Mouse (Mus musculus): ENCODE data around the gene Hmox1. TPM values are rescaled to one million over a fixed set of nuclear protein-coding genes. Genes with fewer than 3 reads are reported as not detected.

Gene Hmox1
- 22.9 and 29.2 TPM in 2 replicates for total RNA-seq (2014; rRNA removed; ENCODE audit: low replicate concordance)
- polyA plus RNA-seq (2015; fragmentation: Nextera tagmentation; extraction: Ambion mirVana), result 12.2 and 13.6 TPM in 2 replicates

- no peaks in the 10 kb centered on the region for H3K9me3 ChIP-seq (replicated peaks; ENCODE audit: control insufficient read depth, low read length)
- H3K27ac ChIP-seq (ENCODE audit: low read depth), result no peak within 1 kb of the TSS
- peak within 1 kb of the TSS; percentile 70 for H3K4me3 ChIP-seq (ENCODE audit: low read depth, low read length)
- TF ChIP-seq EP300 (IDR thresholded peaks at IDR 0.05; ENCODE audit: low read depth) (no peak), CTCF (IDR thresholded peaks at IDR 0.05; ENCODE audit: low read depth) (no peak)
- peak within 1 kb of the TSS; percentile 63 for H3K9ac ChIP-seq (replicated peaks; ENCODE audit: low read depth, low read length)
- H3K4me2 ChIP-seq (ENCODE audit: low read depth, low read length), result peak within 1 kb of the TSS; percentile 72
- peak; percentile 90 for ATAC-seq (ENCODE audit: insufficient read depth, low read depth)
- peaks cover 11% of the 10 kb centered on the region for H3K4me1 ChIP-seq (ENCODE audit: control insufficient read depth, insufficient read depth)
- no peaks in the 10 kb centered on the region for H3K27me3 ChIP-seq (ENCODE audit: control insufficient read depth, insufficient read depth, low read length)
- WGBS, result 1% methylated on average over 36 of the region's 36 CpGs
- 0 out of 2 replicates have a peak, but pooled peaks cover 8% of the 10 kb centered on the region for H3K36me3 ChIP-seq (replicated peaks; ENCODE audit: control insufficient read depth, insufficient read depth, low read length)
- DNase-seq (ENCODE audit: low spot score), result peak; percentile 91
These were observed at the start of gene Hmox1 for GRCm38 (mm10) chr8:75093399-75094156. Hmox1 (plus strand) TSS chr8:75093621.

GRCm38 (mm10) chr8:75046303-75046702, 47.1 kb upstream of the Hmox1 start:
- no peak overlapping the region for H3K9ac ChIP-seq (replicated peaks; ENCODE audit: low read depth, low read length)
- H3K4me1 ChIP-seq (ENCODE audit: control insufficient read depth, insufficient read depth), result peaks cover 23% of the 10 kb centered on the region; the same call in 1 of the 2 replicates
- no peak overlapping the region for H3K4me3 ChIP-seq (ENCODE audit: low read depth, low read length)
- H3K9me3 ChIP-seq (replicated peaks; ENCODE audit: control insufficient read depth, low read length), result no peaks in the 10 kb centered on the region
- TF ChIP-seq EP300 (IDR thresholded peaks at IDR 0.05; ENCODE audit: low read depth) (no peak), CTCF (IDR thresholded peaks at IDR 0.05; ENCODE audit: low read depth) (no peak)
- no peak for DNase-seq (ENCODE audit: low spot score)
- no peak overlapping the region for H3K4me2 ChIP-seq (ENCODE audit: low read depth, low read length)
- H3K27ac ChIP-seq (ENCODE audit: low read depth), result peak overlapping the region; percentile 58
- peaks cover 6% of the 10 kb centered on the region; the same call in 1 of the 2 replicates for H3K36me3 ChIP-seq (replicated peaks; ENCODE audit: control insufficient read depth, insufficient read depth, low read length)
- 48% methylated on average over 1 of the region's 1 CpGs for WGBS
- no peaks in the 10 kb centered on the region for H3K27me3 ChIP-seq (ENCODE audit: control insufficient read depth, insufficient read depth, low read length)
- peak; percentile 72 for ATAC-seq (ENCODE audit: insufficient read depth, low read depth)

GRCm38 (mm10) chr8:75047784-75048183, 45.6 kb upstream of the Hmox1 start:
- Histone ChIP-seq H3K4me3 (ENCODE audit: low read depth, low read length) (no peak overlapping the region), H3K27me3 (ENCODE audit: control insufficient read depth, insufficient read depth, low read length) (no peaks in the 10 kb centered on the region), H3K9me3 (replicated peaks; ENCODE audit: control insufficient read depth, low read length) (no peaks in the 10 kb centered on the region), H3K9ac (replicated peaks; ENCODE audit: low read depth, low read length) (no peak overlapping the region), H3K36me3 (replicated peaks; ENCODE audit: control insufficient read depth, insufficient read depth, low read length) (peaks cover 10% of the 10 kb centered on the region), H3K4me2 (ENCODE audit: low read depth, low read length) (no peak overlapping the region), H3K4me1 (ENCODE audit: control insufficient read depth, insufficient read depth) (peaks cover 15% of the 10 kb centered on the region; the same call in 1 of the 2 replicates), H3K27ac (ENCODE audit: low read depth) (no peak overlapping the region)
- WGBS, result 88% methylated on average over 3 of the region's 3 CpGs
- no peak for TF ChIP-seq CTCF (IDR thresholded peaks at IDR 0.05; ENCODE audit: low read depth)
- TF ChIP-seq EP300 (IDR thresholded peaks at IDR 0.05; ENCODE audit: low read depth), result no peak
- ATAC-seq (ENCODE audit: insufficient read depth, low read depth), result no peak
- no peak for DNase-seq (ENCODE audit: low spot score)

GRCm38 (mm10) chr8:75053342-75053741, 40.1 kb upstream of the Hmox1 start:
- H3K4me3 ChIP-seq (ENCODE audit: low read depth, low read length), result no peak overlapping the region
- no peaks in the 10 kb centered on the region for H3K4me1 ChIP-seq (ENCODE audit: control insufficient read depth, insufficient read depth)
- no peak for DNase-seq (ENCODE audit: low spot score)
- H3K36me3 ChIP-seq (replicated peaks; ENCODE audit: control insufficient read depth, insufficient read depth, low read length), result peaks cover 54% of the 10 kb centered on the region
- no peak overlapping the region for H3K4me2 ChIP-seq (ENCODE audit: low read depth, low read length)
- no peaks in the 10 kb centered on the region for H3K9me3 ChIP-seq (replicated peaks; ENCODE audit: control insufficient read depth, low read length)
- no peak overlapping the region for H3K27ac ChIP-seq (ENCODE audit: low read depth)
- TF ChIP-seq CTCF (IDR thresholded peaks at IDR 0.05; ENCODE audit: low read depth) (no peak), EP300 (IDR thresholded peaks at IDR 0.05; ENCODE audit: low read depth) (no peak)
- no peak for ATAC-seq (ENCODE audit: insufficient read depth, low read depth)
- H3K9ac ChIP-seq (replicated peaks; ENCODE audit: low read depth, low read length), result no peak overlapping the region
- H3K27me3 ChIP-seq (ENCODE audit: control insufficient read depth, insufficient read depth, low read length), result no peaks in the 10 kb centered on the region
- WGBS, result 88% methylated on average over 4 of the region's 4 CpGs

GRCm38 (mm10) chr8:75055673-75056072, 37.7 kb upstream of the Hmox1 start:
- no peak for DNase-seq (ENCODE audit: low spot score)
- Histone ChIP-seq H3K36me3 (replicated peaks; ENCODE audit: control insufficient read depth, insufficient read depth, low read length) (peaks cover 71% of the 10 kb centered on the region), H3K9me3 (replicated peaks; ENCODE audit: control insufficient read depth, low read length) (no peaks in the 10 kb centered on the region), H3K27ac (ENCODE audit: low read depth) (no peak overlapping the region), H3K27me3 (ENCODE audit: control insufficient read depth, insufficient read depth, low read length) (no peaks in the 10 kb centered on the region), H3K4me3 (ENCODE audit: low read depth, low read length) (no peak overlapping the region), H3K4me1 (ENCODE audit: control insufficient read depth, insufficient read depth) (no peaks in the 10 kb centered on the region), H3K4me2 (ENCODE audit: low read depth, low read length) (no peak overlapping the region), H3K9ac (replicated peaks; ENCODE audit: low read depth, low read length) (no peak overlapping the region)
- WGBS, result 90% methylated on average over 2 of the region's 2 CpGs
- TF ChIP-seq CTCF (IDR thresholded peaks at IDR 0.05; ENCODE audit: low read depth) (no peak), EP300 (IDR thresholded peaks at IDR 0.05; ENCODE audit: low read depth) (no peak)
- no peak for ATAC-seq (ENCODE audit: insufficient read depth, low read depth)
